Mouse (Mus musculus) embryonic fibroblast, embryonic 13.5 days (primary cell): ENCODE measurements at regions not wholly inside any gene's neighbourhood (a gene's known extent, or its start where the extent isn't known, plus 50 kb on each side); places are given as distances from the start of the nearest gene placed in this dataset.

ENCODE experiments used
- CTCF ChIP-seq: IDR thresholded peaks from 2 replicates; pipeline ENCODE4 v1.5.1; 2011; ENCODE audit warnings: mild to moderate bottlenecking, control low read depth, low read length, moderate library complexity, borderline replicate concordance; ENCODE audit not compliant: insufficient read depth
- POLR2A ChIP-seq: IDR thresholded peaks from 2 replicates; pipeline ENCODE4 v1.6.1; 2011; ENCODE audit warnings: low read depth, mild to moderate bottlenecking, control low read depth, low read length, moderate library complexity

GRCm38 (mm10) chr11:63565471-63566232 lies 356.4 kb downstream of the Hs3st3b1 start:
- TF ChIP-seq CTCF (no peak), POLR2A (no peak)
